Mouse (Mus musculus): ENCODE results near the gene Capn2. TPM values are rescaled to one million over a fixed set of nuclear protein-coding genes. Genes with fewer than 3 reads are reported as not detected.

The Capn2 gene
- total RNA-seq, 2 experiments from 2014 or later: 63.3 to 73.1 TPM

GRCm38 (mm10) chr1:182506229-182506986 is 11.0 kb downstream of the Capn2 start:
- intact Hi-C loops (cut with DNase I): no loop called here
- peak; percentile 80 for DNase-seq (ENCODE audit: low spot score)

GRCm38 (mm10) chr1:182505291-182505690 is 12.1 kb downstream of the Capn2 start:
- DNase-seq (ENCODE audit: low spot score): no peak
- intact Hi-C loops (cut with DNase I): no loop called here

GRCm38 (mm10) chr1:182504223-182504622 is 13.2 kb downstream of the Capn2 start:
- intact Hi-C loops (cut with DNase I): no loop called here
- peak; percentile 59 for DNase-seq (ENCODE audit: low spot score)

- DNase-seq (ENCODE audit: low spot score): no peak
- intact Hi-C loops (cut with DNase I): no loop called here
These were observed 14.1 kb downstream of the Capn2 start for GRCm38 (mm10) chr1:182503206-182503900.

GRCm38 (mm10) chr1:182502491-182503050 is 14.8 kb downstream of the Capn2 start:
- DNase-seq (ENCODE audit: low spot score): no peak
- intact Hi-C loops (cut with DNase I): no loop called here

- intact Hi-C loops (cut with DNase I): no loop called here
- DNase-seq (ENCODE audit: low spot score): no peak
These were observed 15.5 kb downstream of the Capn2 start for GRCm38 (mm10) chr1:182501815-182502405.

- DNase-seq (ENCODE audit: low spot score): no peak
- intact Hi-C loops (cut with DNase I): no loop called here
These were observed 16.6 kb downstream of the Capn2 start for GRCm38 (mm10) chr1:182500843-182501242.

GRCm38 (mm10) chr1:182500224-182500623 is 17.2 kb downstream of the Capn2 start:
- peak; percentile 43 for DNase-seq (ENCODE audit: low spot score)
- intact Hi-C loops (cut with DNase I): no loop called here

- DNase-seq (ENCODE audit: low spot score): no peak
- intact Hi-C loops (cut with DNase I): no loop called here
These were observed 17.8 kb downstream of the Capn2 start for GRCm38 (mm10) chr1:182499443-182500089.

- no peak for DNase-seq (ENCODE audit: low spot score)
- intact Hi-C loops (cut with DNase I): no loop called here
These were observed 19.7 kb downstream of the Capn2 start for GRCm38 (mm10) chr1:182497736-182498135.

- intact Hi-C loops (cut with DNase I): no loop called here
- DNase-seq (ENCODE audit: low spot score): no peak
These were observed 20.7 kb downstream of the Capn2 start for GRCm38 (mm10) chr1:182496685-182497084.

GRCm38 (mm10) chr1:182494285-182495145 is 22.9 kb downstream of the Capn2 start:
- DNase-seq (ENCODE audit: low spot score): no peak
- intact Hi-C loops (cut with DNase I): no loop called here

- intact Hi-C loops (cut with DNase I): no loop called here
- DNase-seq (ENCODE audit: low spot score): no peak
These were observed 25.6 kb downstream of the Capn2 start for GRCm38 (mm10) chr1:182491839-182492238.

- intact Hi-C loops (cut with DNase I): no loop called here
- DNase-seq (ENCODE audit: low spot score): no peak
These were observed 26.8 kb downstream of the Capn2 start for GRCm38 (mm10) chr1:182490568-182490967.

GRCm38 (mm10) chr1:182489803-182490452 is 27.5 kb downstream of the Capn2 start:
- intact Hi-C loops (cut with DNase I): loop anchor here (1.0 to 5.0 kb wide), 3 partner anchors 27 to 113 kb away; partner anchors contain the start of gene Capn2
- peak; percentile 90 for DNase-seq (ENCODE audit: low spot score)

- no peak for DNase-seq (ENCODE audit: low spot score)
- intact Hi-C loops (cut with DNase I): loop anchor here (5.0 kb wide), 1 partner anchor 111 kb away; no protein-coding TSS in a partner anchor
These were observed 28.9 kb downstream of the Capn2 start for GRCm38 (mm10) chr1:182488503-182488902.

GRCm38 (mm10) chr1:182483910-182484274 is 33.5 kb downstream of the Capn2 start:
- intact Hi-C loops (cut with DNase I): no loop called here
- peak; percentile 55 for DNase-seq (ENCODE audit: low spot score)

- no peak for DNase-seq (ENCODE audit: low spot score)
- intact Hi-C loops (cut with DNase I): no loop called here
These were observed 34.2 kb downstream of the Capn2 start for GRCm38 (mm10) chr1:182482991-182483909.
